Mouse (Mus musculus): ENCODE measurements around the gene Neurod1. TPM values are rescaled to one million over a fixed set of nuclear protein-coding genes. Genes with fewer than 3 reads are reported as not detected.
A peak's percentile ranks its signal among the peaks of the same experiment; 100 is the strongest.

Neurod1 gene
- total RNA-seq, 2 experiments from 2014 or later: 20.2 to 20.8 TPM

GRCm38 (mm10) chr2:79449371-79449770 is 7.2 kb downstream of the Neurod1 start:
- intact Hi-C loops (cut with DNase I): no loop called here
- no peak for DNase-seq (ENCODE audit: extremely low spot score in 1 of 2, low spot score in 2 of 2)

GRCm38 (mm10) chr2:79447198-79447597 is 9.4 kb downstream of the Neurod1 start:
- no peak for DNase-seq (ENCODE audit: extremely low spot score in 1 of 2, low spot score in 2 of 2)
- intact Hi-C loops (cut with DNase I): no loop called here

GRCm38 (mm10) chr2:79443861-79444620 is 12.5 kb downstream of the Neurod1 start:
- no peak for DNase-seq (ENCODE audit: extremely low spot score in 1 of 2, low spot score in 2 of 2)
- intact Hi-C loops (cut with DNase I): no loop called here

- intact Hi-C loops (cut with DNase I): no loop called here
- no peak for DNase-seq (ENCODE audit: extremely low spot score in 1 of 2, low spot score in 2 of 2)
These were observed 13.2 kb downstream of the Neurod1 start for GRCm38 (mm10) chr2:79443401-79443800.

DNA sequence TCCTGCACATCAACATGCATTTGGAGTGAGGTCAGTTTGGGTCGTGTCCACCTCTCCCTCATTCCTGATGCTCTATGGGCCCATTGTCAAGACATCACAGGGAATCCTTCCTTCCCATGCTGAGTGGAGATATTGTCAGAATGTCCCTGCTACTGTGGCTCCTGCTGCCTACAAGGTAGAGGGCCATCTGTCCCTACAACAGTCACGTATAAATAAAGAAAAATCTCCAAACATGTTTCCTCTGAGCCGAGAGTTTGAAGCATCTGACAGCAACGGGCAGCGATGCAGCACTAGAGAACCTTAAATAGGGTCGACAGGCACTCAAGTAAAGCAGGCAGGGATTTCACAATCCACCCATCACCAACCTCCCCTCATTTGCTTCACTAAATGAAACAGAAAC is 13.6 kb downstream of the Neurod1 start:
- DNase-seq (ENCODE audit: extremely low spot score in 1 of 2, low spot score in 2 of 2): no peak
- intact Hi-C loops (cut with DNase I): no loop called here

DNA sequence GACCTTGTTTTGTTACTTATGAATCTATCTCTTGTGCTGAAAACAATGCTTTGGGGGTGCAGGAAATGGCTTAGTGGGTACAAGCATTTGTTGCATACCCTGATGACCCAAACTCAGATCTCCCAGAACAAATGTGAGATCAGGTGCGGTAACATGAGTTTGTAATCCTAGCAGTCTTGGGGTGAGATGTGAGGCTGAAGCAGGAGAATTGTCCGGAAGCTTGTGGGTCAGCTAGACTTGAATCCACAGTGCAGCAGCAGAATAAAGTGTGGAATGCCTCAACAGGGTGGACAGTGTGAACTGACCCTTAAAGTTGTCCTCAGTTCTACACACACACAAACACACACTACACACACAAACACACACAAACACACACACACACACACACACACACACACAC is 14.3 kb downstream of the Neurod1 start:
- intact Hi-C loops (cut with DNase I): no loop called here
- DNase-seq (ENCODE audit: extremely low spot score in 1 of 2, low spot score in 2 of 2): no peak

- no peak for DNase-seq (ENCODE audit: extremely low spot score in 1 of 2, low spot score in 2 of 2)
- intact Hi-C loops (cut with DNase I): no loop called here
These were observed 26.5 kb downstream of the Neurod1 start for GRCm38 (mm10) chr2:79430061-79430460.

DNA sequence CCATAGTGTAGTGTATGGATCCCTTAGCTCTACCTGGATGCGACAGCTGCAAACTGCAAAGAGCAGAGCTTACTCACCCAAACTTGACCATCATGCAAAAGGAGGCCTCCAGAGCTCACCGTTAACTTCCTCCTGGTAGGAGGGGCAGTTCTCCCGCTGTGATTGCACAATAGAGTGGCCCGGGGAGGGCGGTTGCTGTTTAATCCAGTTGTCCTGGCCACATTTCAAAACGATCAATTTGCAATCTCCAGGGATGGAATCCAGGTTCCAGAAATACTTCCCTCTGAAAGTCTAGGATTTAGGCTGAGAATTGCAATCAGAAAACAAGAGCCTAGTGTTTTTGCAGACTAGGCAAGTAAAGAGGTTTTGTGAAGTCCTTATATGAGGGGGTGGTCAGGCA is 26.9 kb downstream of the Neurod1 start:
- no peak for DNase-seq (ENCODE audit: extremely low spot score in 1 of 2, low spot score in 2 of 2)
- intact Hi-C loops (cut with DNase I): no loop called here

- intact Hi-C loops (cut with DNase I): no loop called here
These were observed 27.4 kb downstream of the Neurod1 start for GRCm38 (mm10) chr2:79429108-79429507.

GRCm38 (mm10) chr2:79428569-79429104 is 27.9 kb downstream of the Neurod1 start:
- peak in 1 of 2 experiments; percentile 33 for DNase-seq (ENCODE audit: extremely low spot score in 1 of 2, low spot score in 2 of 2)
- intact Hi-C loops (cut with DNase I): no loop called here

More at GRCm38 (mm10) chr2:79429108-79429507, 27.4 kb downstream of the Neurod1 start:
- no peak for DNase-seq (ENCODE audit: extremely low spot score in 1 of 2, low spot score in 2 of 2)

DNA sequence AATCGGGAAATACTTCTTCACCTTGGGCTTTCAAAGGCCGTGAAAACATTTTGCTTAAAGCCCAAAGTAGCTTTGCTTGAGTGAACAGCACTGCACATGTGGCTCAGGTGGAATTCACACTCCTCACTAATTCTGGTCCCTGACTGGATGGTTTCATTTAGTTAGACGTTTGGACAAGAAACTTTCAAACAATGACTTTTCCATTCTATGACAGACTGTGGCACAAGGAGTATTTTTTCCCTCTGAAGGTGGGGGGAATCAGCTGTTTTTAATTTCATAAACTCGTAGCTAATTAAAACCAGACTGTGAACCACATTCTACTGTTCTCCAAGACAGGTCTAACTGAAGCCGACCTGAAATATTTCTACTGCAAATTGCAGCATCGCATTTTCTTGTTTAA is 28.5 kb downstream of the Neurod1 start:
- intact Hi-C loops (cut with DNase I): no loop called here

GRCm38 (mm10) chr2:79421696-79422095 is 34.9 kb downstream of the Neurod1 start:
- intact Hi-C loops (cut with DNase I): no loop called here
- DNase-seq (ENCODE audit: extremely low spot score in 1 of 2, low spot score in 2 of 2): no peak

More for the DNA sequence above, 28.5 kb downstream of the Neurod1 start:
- no peak for DNase-seq (ENCODE audit: extremely low spot score in 1 of 2, low spot score in 2 of 2)

DNA sequence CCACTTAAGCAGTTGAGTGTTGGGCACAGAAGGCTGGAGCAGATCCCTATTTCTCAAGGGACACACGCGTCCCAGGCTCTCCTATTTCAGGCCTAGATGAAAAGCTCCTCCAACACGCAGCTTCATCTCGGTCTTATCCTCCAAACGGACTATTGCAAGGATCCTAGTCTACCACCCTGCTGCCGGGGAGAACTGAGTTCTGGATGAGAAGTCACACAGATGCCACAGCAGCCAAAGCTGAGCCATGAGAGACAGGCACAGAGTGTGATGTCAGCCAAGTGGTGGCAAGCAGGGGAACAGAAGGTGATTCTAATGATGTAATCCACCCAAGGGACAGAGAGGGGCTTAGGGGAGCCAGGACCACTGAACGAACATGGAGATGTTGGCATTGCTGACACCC is 42.0 kb downstream of the Neurod1 start:
- intact Hi-C loops (cut with DNase I): no loop called here
- DNase-seq (ENCODE audit: extremely low spot score in 1 of 2, low spot score in 2 of 2): no peak

DNA sequence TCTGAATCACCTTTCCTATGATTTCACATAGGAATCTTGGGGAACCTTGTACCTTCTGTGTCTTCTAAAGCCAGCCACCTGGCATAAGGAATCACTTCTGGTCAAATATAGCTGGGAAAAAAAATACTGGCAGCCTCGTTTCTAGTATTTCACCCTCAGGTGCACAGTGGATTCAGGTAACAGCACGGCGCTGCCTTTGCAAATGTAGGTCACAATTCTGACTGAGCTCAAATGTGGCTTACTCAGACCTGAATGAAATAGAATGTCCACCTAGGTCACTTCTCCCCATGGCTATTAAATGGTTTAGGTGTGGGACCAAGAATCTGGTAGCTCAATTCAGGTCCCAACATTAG is 45.7 kb downstream of the Neurod1 start:
- no peak for DNase-seq (ENCODE audit: extremely low spot score in 1 of 2, low spot score in 2 of 2)
- intact Hi-C loops (cut with DNase I): no loop called here

- DNase-seq (ENCODE audit: extremely low spot score in 1 of 2, low spot score in 2 of 2): no peak
These were observed 46.2 kb downstream of the Neurod1 start for GRCm38 (mm10) chr2:79410247-79410902.

GRCm38 (mm10) chr2:79405661-79406405 is 50.7 kb downstream of the Neurod1 start:
- intact Hi-C loops (cut with DNase I): no loop called here
- DNase-seq (ENCODE audit: extremely low spot score in 1 of 2, low spot score in 2 of 2): no peak

More at GRCm38 (mm10) chr2:79410247-79410902, 46.2 kb downstream of the Neurod1 start:
- intact Hi-C loops (cut with DNase I): no loop called here

All from left cerebral cortex, postnatal 10 days (tissue).